Mouse (Mus musculus) stomach, embryonic 15.5 days (tissue): Measurements from ENCODE around the gene Bcl9l. TPM values are rescaled to one million over a fixed set of nuclear protein-coding genes. Genes with fewer than 3 reads are reported as not detected.

ENCODE experiments used
- ATAC-seq: fragments of 200-750 bp; cut with Nextera tagmentation; 2 replicates; pipeline ENCODE4 v1.8.0; 2017; ENCODE audit warnings: low read depth, moderate number of reproducible peaks, moderate TSS enrichment; ENCODE audit not compliant: insufficient read depth, low FRiP score
- H3K27ac ChIP-seq: fragments of 300-500 bp; sonication (generic); 2 replicates; pipeline ENCODE4 v1.5.1; 2015; ENCODE audit warnings: mild to moderate bottlenecking, inconsistent platforms
- H3K27me3 ChIP-seq: fragments of 300-500 bp; sonication (generic); replicated peaks from 2 replicates; pipeline ENCODE4 v1.6.1; 2015; ENCODE audit warnings: inconsistent platforms
- H3K36me3 ChIP-seq: fragments of 300-500 bp; sonication (generic); 2 replicates; pipeline ENCODE4 v1.6.1; 2015; ENCODE audit warnings: inconsistent platforms
- H3K4me1 ChIP-seq: fragments of 300-500 bp; sonication (generic); 2 replicates; pipeline ENCODE4 v1.6.1; 2015; ENCODE audit warnings: inconsistent platforms
- H3K4me2 ChIP-seq: fragments of 300-500 bp; sonication (generic); 2 replicates; pipeline ENCODE4 v1.6.1; 2015; ENCODE audit warnings: mild to moderate bottlenecking, inconsistent platforms
- H3K4me3 ChIP-seq: fragments of 300-500 bp; sonication (generic); replicated peaks from 2 replicates; pipeline ENCODE4 v1.5.1; 2015; ENCODE audit warnings: inconsistent platforms
- H3K9ac ChIP-seq: fragments of 300-500 bp; sonication (generic); 2 replicates; pipeline ENCODE4 v1.6.1; 2015; ENCODE audit warnings: inconsistent platforms
- H3K9me3 ChIP-seq: fragments of 300-500 bp; sonication (generic); 2 replicates; pipeline ENCODE4 v1.6.1; 2016; ENCODE audit warnings: inconsistent platforms
- WGBS: fragments of 180-500 bp; shearing (Covaris S2); methylation state at CpG from one replicate; pipeline ENCODE4 v1.1.7; 2015; 5-methylcytosine and 5-hydroxymethylcytosine counted together
- polyA plus RNA-seq: library from polyadenylated mRNA; unstranded; fragments of >200 nt; fragmentation: Nextera tagmentation; extraction: Ambion mirVana; gene quantifications from 2 replicates; pipeline ENCODE4 v1.2.1, GENCODE M21; 2015

Bcl9l gene
- polyA plus RNA-seq, 1 experiment from 2014 or later, result 12.0 TPM

- Histone ChIP-seq H3K27ac (no peak overlapping the region), H3K9me3 (no peaks in the 10 kb centered on the region), H3K4me2 (no peak overlapping the region), H3K36me3 (no peaks in the 10 kb centered on the region), H3K27me3 (no peaks in the 10 kb centered on the region), H3K9ac (no peak overlapping the region), H3K4me1 (0 out of 2 replicates have a peak, but pooled peaks cover 4% of the 10 kb centered on the region), H3K4me3 (no peak overlapping the region)
- WGBS, result 74% methylated on average over 10 of the region's 10 CpGs
- ATAC-seq, result no peak
Observed at GRCm38 (mm10) chr9:44521927-44522326, 39.3 kb downstream of the Bcl9l start.

- Histone ChIP-seq H3K4me3 (no peak overlapping the region), H3K4me1 (no peaks in the 10 kb centered on the region), H3K9ac (no peak overlapping the region), H3K27ac (no peak overlapping the region), H3K4me2 (no peak overlapping the region), H3K36me3 (no peaks in the 10 kb centered on the region), H3K9me3 (no peaks in the 10 kb centered on the region), H3K27me3 (no peaks in the 10 kb centered on the region)
- ATAC-seq, result no peak
- 61% methylated on average over 5 of the region's 5 CpGs for WGBS
Observed at GRCm38 (mm10) chr9:44523686-44524085, 41.1 kb downstream of the Bcl9l start.

GRCm38 (mm10) chr9:44524235-44524826 is 41.7 kb downstream of the Bcl9l start:
- 68% methylated on average over 5 of the region's 5 CpGs for whole genome bisulfite sequencing
- Histone ChIP-seq H3K36me3 (no peaks in the 10 kb centered on the region), H3K9ac (no peak overlapping the region), H3K4me2 (no peak overlapping the region), H3K4me1 (no peaks in the 10 kb centered on the region), H3K9me3 (no peaks in the 10 kb centered on the region), H3K27me3 (no peaks in the 10 kb centered on the region), H3K4me3 (no peak overlapping the region), H3K27ac (no peak overlapping the region)
- ATAC-seq, result no peak

GRCm38 (mm10) chr9:44525001-44525400 is 42.4 kb downstream of the Bcl9l start:
- Histone ChIP-seq H3K4me3 (no peak overlapping the region), H3K4me2 (no peak overlapping the region), H3K9ac (no peak overlapping the region), H3K27me3 (no peaks in the 10 kb centered on the region), H3K4me1 (no peaks in the 10 kb centered on the region), H3K27ac (no peak overlapping the region), H3K36me3 (no peaks in the 10 kb centered on the region), H3K9me3 (no peaks in the 10 kb centered on the region)
- ATAC-seq, result no peak
- 82% methylated on average over 3 of the region's 3 CpGs for WGBS

GRCm38 (mm10) chr9:44525589-44525988 is 43.0 kb downstream of the Bcl9l start:
- no peak overlapping the region for H3K9ac ChIP-seq
- no peaks in the 10 kb centered on the region for H3K27me3 ChIP-seq
- 84% methylated on average over 8 of the region's 8 CpGs for WGBS
- no peaks in the 10 kb centered on the region for H3K9me3 ChIP-seq
- ATAC-seq, result no peak
- H3K4me2 ChIP-seq, result no peak overlapping the region
- no peaks in the 10 kb centered on the region for H3K36me3 ChIP-seq
- no peak overlapping the region for H3K4me3 ChIP-seq
- no peaks in the 10 kb centered on the region for H3K4me1 ChIP-seq
- H3K27ac ChIP-seq, result no peak overlapping the region

GRCm38 (mm10) chr9:44526337-44527112 is 43.9 kb downstream of the Bcl9l start:
- Histone ChIP-seq H3K9ac (no peak overlapping the region), H3K36me3 (no peaks in the 10 kb centered on the region), H3K4me1 (no peaks in the 10 kb centered on the region), H3K27me3 (no peaks in the 10 kb centered on the region), H3K4me2 (no peak overlapping the region), H3K4me3 (no peak overlapping the region), H3K9me3 (no peaks in the 10 kb centered on the region), H3K27ac (no peak overlapping the region)
- ATAC-seq, result no peak
- 53% methylated on average over 9 of the region's 9 CpGs for WGBS

GRCm38 (mm10) chr9:44528340-44528739 is 45.7 kb downstream of the Bcl9l start:
- Histone ChIP-seq H3K27me3 (no peaks in the 10 kb centered on the region), H3K36me3 (no peaks in the 10 kb centered on the region), H3K27ac (no peak overlapping the region), H3K4me3 (no peak overlapping the region), H3K4me1 (no peaks in the 10 kb centered on the region), H3K9me3 (no peaks in the 10 kb centered on the region), H3K9ac (no peak overlapping the region), H3K4me2 (no peak overlapping the region)
- no peak for ATAC-seq
- 55% methylated on average over 8 of the region's 8 CpGs for WGBS

GRCm38 (mm10) chr9:44532991-44533580 is 50.5 kb downstream of the Bcl9l start:
- no peak for ATAC-seq
- 80% methylated on average over 6 of the region's 6 CpGs for WGBS

GRCm38 (mm10) chr9:44537625-44538301 is 55.1 kb downstream of the Bcl9l start:
- 55% methylated on average over 19 of the region's 19 CpGs for WGBS

More at GRCm38 (mm10) chr9:44532991-44533580, 50.5 kb downstream of the Bcl9l start:
- no peak overlapping the region for H3K27ac ChIP-seq
- no peaks in the 10 kb centered on the region for H3K36me3 ChIP-seq
- no peak overlapping the region for H3K9ac ChIP-seq
- no peaks in the 10 kb centered on the region for H3K4me1 ChIP-seq
- H3K4me3 ChIP-seq, result no peak overlapping the region
- H3K9me3 ChIP-seq, result no peaks in the 10 kb centered on the region
- H3K4me2 ChIP-seq, result no peak overlapping the region
- H3K27me3 ChIP-seq, result no peaks in the 10 kb centered on the region

GRCm38 (mm10) chr9:44539816-44540421 is 57.3 kb downstream of the Bcl9l start:
- WGBS, result 74% methylated on average over 2 of the region's 2 CpGs
- no peak for ATAC-seq

More at GRCm38 (mm10) chr9:44537625-44538301, 55.1 kb downstream of the Bcl9l start:
- H3K4me2 ChIP-seq, result no peak overlapping the region
- H3K4me3 ChIP-seq, result no peak overlapping the region
- H3K4me1 ChIP-seq, result no peaks in the 10 kb centered on the region
- no peak overlapping the region for H3K27ac ChIP-seq
- no peak overlapping the region for H3K9ac ChIP-seq
- no peaks in the 10 kb centered on the region for H3K36me3 ChIP-seq
- H3K9me3 ChIP-seq, result no peaks in the 10 kb centered on the region
- H3K27me3 ChIP-seq, result no peaks in the 10 kb centered on the region
- no peak for ATAC-seq

GRCm38 (mm10) chr9:44540676-44541075 is 58.1 kb downstream of the Bcl9l start:
- Histone ChIP-seq H3K4me3 (no peak overlapping the region), H3K27me3 (no peaks in the 10 kb centered on the region), H3K27ac (no peak overlapping the region), H3K4me1 (no peaks in the 10 kb centered on the region), H3K4me2 (no peak overlapping the region), H3K36me3 (no peaks in the 10 kb centered on the region), H3K9me3 (no peaks in the 10 kb centered on the region), H3K9ac (no peak overlapping the region)
- 76% methylated on average over 3 of the region's 3 CpGs for WGBS
- no peak for ATAC-seq

More at GRCm38 (mm10) chr9:44539816-44540421, 57.3 kb downstream of the Bcl9l start:
- H3K27ac ChIP-seq, result no peak overlapping the region
- H3K4me2 ChIP-seq, result no peak overlapping the region
- no peaks in the 10 kb centered on the region for H3K9me3 ChIP-seq
- H3K9ac ChIP-seq, result no peak overlapping the region
- no peaks in the 10 kb centered on the region for H3K36me3 ChIP-seq
- no peaks in the 10 kb centered on the region for H3K27me3 ChIP-seq
- H3K4me1 ChIP-seq, result no peaks in the 10 kb centered on the region
- no peak overlapping the region for H3K4me3 ChIP-seq
